Mouse (Mus musculus) liver (tissue): ENCODE data around the gene Clec2e.
A peak's percentile ranks its signal among the peaks of the same experiment; 100 is the strongest.

Experiments used
- DNase-seq: peaks from one replicate; pipeline ENCODE4 v3.0.0-alpha.2; 2020; ENCODE audit warnings: mixed read lengths

Gene Clec2e

GRCm38 (mm10) chr6:129056237-129056636, 44.5 kb downstream of the Clec2e start:
- DNase-seq, result no peak

GRCm38 (mm10) chr6:129051731-129052130, 49.0 kb downstream of the Clec2e start:
- no peak for DNase-seq

- DNase-seq, result no peak
Observed at GRCm38 (mm10) chr6:129051086-129051485, 49.6 kb downstream of the Clec2e start.

DNA sequence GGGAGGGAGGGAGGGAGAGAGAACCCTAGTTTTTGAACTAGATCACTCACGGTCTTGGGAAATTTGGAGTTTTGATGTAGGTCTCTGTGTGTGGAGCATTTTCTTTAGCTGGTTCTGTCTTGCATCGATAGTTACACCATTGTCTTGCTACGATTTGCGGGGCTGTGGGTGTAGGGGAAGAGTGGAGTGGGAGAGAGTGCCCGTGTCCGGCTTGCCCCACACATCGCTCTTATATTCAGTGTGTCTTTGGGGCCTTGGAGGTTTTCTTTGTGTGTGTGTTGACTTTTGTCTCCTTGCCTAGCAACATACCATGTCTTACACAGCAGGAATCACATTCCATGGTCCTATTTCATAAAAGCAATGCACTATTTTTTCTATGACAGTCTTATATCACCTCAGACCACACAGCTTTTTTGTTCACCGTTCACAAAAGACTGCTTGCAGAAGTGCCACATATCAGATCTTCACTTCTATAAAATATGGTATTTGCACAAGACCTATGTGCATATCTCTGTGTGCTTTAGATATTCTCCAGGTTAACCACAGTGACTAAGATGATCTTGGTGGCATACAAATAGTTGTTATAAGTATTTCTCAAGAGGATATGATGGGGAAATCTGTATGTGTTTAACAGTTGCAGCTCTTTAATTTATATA, 51.0 kb downstream of the Clec2e start:
- DNase-seq, result no peak

- peak; percentile 79 for DNase-seq
Observed at GRCm38 (mm10) chr6:129048857-129049473, 51.7 kb downstream of the Clec2e start.

GRCm38 (mm10) chr6:129048381-129048780, 52.3 kb downstream of the Clec2e start:
- peak; percentile 12 for DNase-seq

- no peak for DNase-seq
Observed at GRCm38 (mm10) chr6:129045601-129046000, 55.1 kb downstream of the Clec2e start, which contains the start of gene Klrb1f. TSS of gene Klrb1f (plus strand) at chr6:129045901.

DNA sequence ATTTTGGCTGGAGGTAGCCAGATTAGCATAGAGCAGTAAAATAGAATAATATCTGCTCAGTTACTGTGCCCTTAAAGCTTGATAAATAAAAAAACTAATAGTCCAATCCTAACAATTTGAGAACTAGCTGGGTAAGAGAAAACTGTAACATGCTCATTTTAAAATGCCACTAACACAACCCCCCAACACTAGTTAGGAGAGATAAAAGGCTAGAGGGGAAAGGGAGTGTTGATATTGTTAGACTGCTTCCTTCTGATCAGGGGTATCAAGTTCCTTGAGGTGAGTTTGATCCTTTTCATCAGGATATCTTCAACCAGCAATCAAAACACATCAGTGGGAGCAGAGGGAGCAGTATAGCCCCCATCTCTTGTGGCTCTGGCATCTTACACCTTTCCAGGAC, 58.2 kb downstream of the Clec2e start:
- no peak for DNase-seq
